Mouse (Mus musculus): ENCODE data around the gene Slc38a2. TPM values are rescaled to one million over a fixed set of nuclear protein-coding genes. Genes with fewer than 3 reads are reported as not detected.

Slc38a2 gene
- polyA plus RNA-seq, 1 experiment, result 136 TPM

GRCm38 (mm10) chr15:96708976-96709490 is 9.5 kb upstream of the Slc38a2 start:
- no peak for DNase-seq (ENCODE audit: low read depth)
- TF ChIP-seq CTCF (IDR thresholded peaks at IDR 0.05; ENCODE audit: borderline replicate concordance, extremely low read depth, insufficient read depth, insufficient read length) (no peak), POLR2A (IDR thresholded peaks at IDR 0.05; ENCODE audit: borderline replicate concordance, extremely low read depth, insufficient read depth, insufficient read length, poor library complexity, severe bottlenecking) (no peak)

GRCm38 (mm10) chr15:96708428-96708827 is 8.9 kb upstream of the Slc38a2 start:
- no peak for DNase-seq (ENCODE audit: low read depth)
- TF ChIP-seq CTCF (IDR thresholded peaks at IDR 0.05; ENCODE audit: borderline replicate concordance, extremely low read depth, insufficient read depth, insufficient read length), result no peak
- TF ChIP-seq POLR2A (IDR thresholded peaks at IDR 0.05; ENCODE audit: borderline replicate concordance, extremely low read depth, insufficient read depth, insufficient read length, poor library complexity, severe bottlenecking), result no peak

- TF ChIP-seq CTCF (IDR thresholded peaks at IDR 0.05; ENCODE audit: borderline replicate concordance, extremely low read depth, insufficient read depth, insufficient read length), result no peak
- TF ChIP-seq POLR2A (IDR thresholded peaks at IDR 0.05; ENCODE audit: borderline replicate concordance, extremely low read depth, insufficient read depth, insufficient read length, poor library complexity, severe bottlenecking), result no peak
- DNase-seq (ENCODE audit: low read depth), result no peak
Observed at GRCm38 (mm10) chr15:96707936-96708335, 8.4 kb upstream of the Slc38a2 start.

- DNase-seq (ENCODE audit: low read depth), result no peak
- no peak for TF ChIP-seq POLR2A (IDR thresholded peaks at IDR 0.05; ENCODE audit: borderline replicate concordance, extremely low read depth, insufficient read depth, insufficient read length, poor library complexity, severe bottlenecking)
- TF ChIP-seq CTCF (IDR thresholded peaks at IDR 0.05; ENCODE audit: borderline replicate concordance, extremely low read depth, insufficient read depth, insufficient read length), result no peak
Observed at GRCm38 (mm10) chr15:96702466-96703031, 3.0 kb upstream of the Slc38a2 start.

- TF ChIP-seq POLR2A (IDR thresholded peaks at IDR 0.05; ENCODE audit: borderline replicate concordance, extremely low read depth, insufficient read depth, insufficient read length, poor library complexity, severe bottlenecking) (no peak), CTCF (IDR thresholded peaks at IDR 0.05; ENCODE audit: borderline replicate concordance, extremely low read depth, insufficient read depth, insufficient read length) (no peak)
- DNase-seq (ENCODE audit: low read depth), result no peak
Observed at GRCm38 (mm10) chr15:96700766-96701165, 1.2 kb upstream of the Slc38a2 start.

GRCm38 (mm10) chr15:96698658-96699448 is 677 bp downstream of the Slc38a2 start:
- no peak for TF ChIP-seq CTCF (IDR thresholded peaks at IDR 0.05; ENCODE audit: borderline replicate concordance, extremely low read depth, insufficient read depth, insufficient read length)
- peak; percentile 84 for TF ChIP-seq POLR2A (IDR thresholded peaks at IDR 0.05; ENCODE audit: borderline replicate concordance, extremely low read depth, insufficient read depth, insufficient read length, poor library complexity, severe bottlenecking)

GRCm38 (mm10) chr15:96697901-96698657 is 1.5 kb downstream of the Slc38a2 start:
- no peak for DNase-seq (ENCODE audit: low read depth)
- TF ChIP-seq CTCF (IDR thresholded peaks at IDR 0.05; ENCODE audit: borderline replicate concordance, extremely low read depth, insufficient read depth, insufficient read length) (no peak), POLR2A (IDR thresholded peaks at IDR 0.05; ENCODE audit: borderline replicate concordance, extremely low read depth, insufficient read depth, insufficient read length, poor library complexity, severe bottlenecking) (no peak)

More at GRCm38 (mm10) chr15:96698658-96699448, 677 bp downstream of the Slc38a2 start:
- DNase-seq (ENCODE audit: low read depth), result peak; percentile 94

- DNase-seq (ENCODE audit: low read depth), result no peak
- TF ChIP-seq POLR2A (IDR thresholded peaks at IDR 0.05; ENCODE audit: borderline replicate concordance, extremely low read depth, insufficient read depth, insufficient read length, poor library complexity, severe bottlenecking), result no peak
- no peak for TF ChIP-seq CTCF (IDR thresholded peaks at IDR 0.05; ENCODE audit: borderline replicate concordance, extremely low read depth, insufficient read depth, insufficient read length)
Observed at GRCm38 (mm10) chr15:96696486-96697284, 2.8 kb downstream of the Slc38a2 start.

GRCm38 (mm10) chr15:96695455-96696421 is 3.8 kb downstream of the Slc38a2 start:
- TF ChIP-seq POLR2A (IDR thresholded peaks at IDR 0.05; ENCODE audit: borderline replicate concordance, extremely low read depth, insufficient read depth, insufficient read length, poor library complexity, severe bottlenecking) (no peak), CTCF (IDR thresholded peaks at IDR 0.05; ENCODE audit: borderline replicate concordance, extremely low read depth, insufficient read depth, insufficient read length) (no peak)
- peak; percentile 45 for DNase-seq (ENCODE audit: low read depth)

Data from brain, embryonic 14.5 days (tissue).